Mouse (Mus musculus): ENCODE measurements around the gene Pik3r2. TPM values are rescaled to one million over a fixed set of nuclear protein-coding genes. Genes with fewer than 3 reads are reported as not detected.
"Not testable (repeated sequence)": the region's sequence is repeated elsewhere in the genome, so short reads cannot be mapped to it uniquely, and the experiment has no call there.

The Pik3r2 gene
- polyA plus RNA-seq (2015; fragmentation: Nextera tagmentation; extraction: Ambion mirVana): 88.9 and 93.7 TPM in 2 replicates

DNA sequence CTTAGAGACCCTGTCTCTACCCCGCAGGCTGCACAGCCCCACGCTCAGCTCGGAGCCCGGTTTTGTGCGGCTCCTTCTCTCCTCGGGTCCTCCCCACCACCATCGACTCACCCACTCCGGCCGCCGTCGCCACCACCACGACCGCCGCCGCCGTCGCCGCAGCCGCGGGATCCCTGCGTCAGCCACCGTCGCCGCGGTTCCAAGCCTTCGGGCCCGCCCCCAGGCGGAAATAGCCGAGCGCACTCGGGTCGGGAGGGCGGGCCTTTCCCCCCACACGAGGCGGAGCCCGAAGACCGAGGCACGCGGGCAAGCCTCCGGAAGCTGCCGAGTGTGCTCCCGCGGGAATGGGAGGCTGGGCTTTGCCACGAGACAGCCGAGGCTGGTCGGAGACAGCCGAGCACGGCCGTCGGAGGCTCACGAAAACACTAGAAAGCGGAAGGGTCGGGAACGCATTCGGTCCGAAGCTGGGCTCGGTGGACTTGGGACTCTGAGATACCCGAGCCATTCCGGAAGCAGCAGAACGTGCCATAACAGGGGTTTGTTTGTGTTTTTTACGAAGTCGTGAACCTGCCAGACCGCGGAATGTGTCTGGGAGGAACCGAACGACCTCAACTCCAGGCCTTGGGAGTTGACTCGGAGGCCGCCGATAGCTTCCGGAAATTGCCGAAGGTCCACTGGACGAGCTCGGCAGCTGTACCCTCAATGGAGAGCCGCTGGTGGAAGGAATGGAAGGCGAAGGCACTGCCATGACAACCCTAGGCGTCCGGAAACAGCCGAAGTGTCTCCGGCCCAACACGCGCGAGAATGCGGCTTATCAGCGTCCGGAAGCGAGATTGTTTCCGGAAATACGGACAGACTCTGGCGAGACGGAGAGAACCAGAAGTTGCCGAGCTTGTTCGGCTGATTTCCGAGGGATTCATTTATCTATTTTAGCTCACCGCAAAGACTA lies at the start of gene Pik3r2:
Pik3r2 (minus strand) TSS at position 218 of the 949 bp plus-strand sequence.
- Histone ChIP-seq H3K36me3 (peaks cover 66% of the 10 kb centered on the region), H3K27ac (replicated peaks) (peak within 1 kb of the TSS; percentile 97), H3K4me3 (peak within 1 kb of the TSS; percentile 85), H3K4me2 (peak within 1 kb of the TSS; percentile 93), H3K4me1 (replicated peaks) (peaks cover 49% of the 10 kb centered on the region), H3K9ac (peak within 1 kb of the TSS; percentile 94), H3K27me3 (no peaks in the 10 kb centered on the region), H3K9me3 (no peaks in the 10 kb centered on the region)
- WGBS: under 1% methylated on average over 94 of the region's 94 CpGs
- ATAC-seq (ENCODE audit: low read depth): peak; percentile 93

DNA sequence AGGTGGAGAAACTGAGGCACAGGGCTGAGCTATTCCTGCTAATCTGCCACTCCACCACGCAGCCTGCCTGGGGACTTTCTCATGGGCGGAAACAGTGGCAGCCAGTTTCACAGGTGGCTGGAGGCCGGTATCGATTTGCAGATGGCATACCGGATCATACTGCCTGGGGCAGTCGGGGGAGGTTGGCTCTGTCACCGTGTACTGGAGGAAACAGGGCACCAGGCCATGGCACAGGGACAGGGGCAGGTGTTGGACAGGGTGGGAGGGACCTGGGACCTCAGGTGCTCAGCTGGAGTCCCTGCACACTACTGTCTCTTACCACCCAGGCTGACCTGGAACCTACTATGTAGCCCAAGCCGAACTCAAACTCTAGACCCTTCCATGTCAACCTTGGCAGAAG lies 49.3 kb upstream of the Pik3r2 start:
- H3K4me2 ChIP-seq: no peak overlapping the region
- no peak overlapping the region for H3K9ac ChIP-seq
- H3K9me3 ChIP-seq: no peaks in the 10 kb centered on the region
- no peak for ATAC-seq (ENCODE audit: low read depth)
- no peak overlapping the region for H3K4me3 ChIP-seq
- no peak overlapping the region for H3K27ac ChIP-seq (replicated peaks)
- H3K27me3 ChIP-seq: peaks cover 6% of the 10 kb centered on the region
- no peaks in the 10 kb centered on the region for H3K36me3 ChIP-seq
- 83% methylated on average over 8 of the region's 8 CpGs for WGBS
- no peaks in the 10 kb centered on the region for H3K4me1 ChIP-seq (replicated peaks)

DNA sequence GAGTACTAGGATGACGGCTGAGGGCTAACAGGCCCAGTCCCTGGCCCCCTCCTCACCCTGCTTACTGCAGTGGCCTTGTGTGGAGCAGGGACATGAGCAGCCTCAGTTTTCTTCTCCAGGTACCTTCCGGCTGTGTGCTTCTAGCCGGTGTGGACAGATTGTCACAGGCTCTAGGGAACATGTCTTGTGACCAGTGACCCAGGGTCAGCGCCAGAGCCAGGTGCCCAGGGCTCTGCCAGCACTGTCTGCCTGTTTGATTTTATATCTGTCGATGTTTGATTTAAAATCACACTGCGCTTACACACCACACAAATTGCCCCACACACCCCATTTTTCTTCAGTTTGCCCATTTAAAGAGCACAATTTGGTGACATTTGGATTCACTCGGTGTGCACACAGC lies 47.3 kb upstream of the Pik3r2 start:
- Histone ChIP-seq H3K4me3 (no peak overlapping the region), H3K9ac (no peak overlapping the region), H3K27ac (replicated peaks) (no peak overlapping the region), H3K4me2 (no peak overlapping the region), H3K9me3 (no peaks in the 10 kb centered on the region), H3K27me3 (peaks cover 24% of the 10 kb centered on the region), H3K36me3 (no peaks in the 10 kb centered on the region), H3K4me1 (replicated peaks) (0 out of 2 replicates have a peak, but pooled peaks cover 2% of the 10 kb centered on the region)
- no peak for ATAC-seq (ENCODE audit: low read depth)
- 86% methylated on average over 7 of the region's 7 CpGs for WGBS

DNA sequence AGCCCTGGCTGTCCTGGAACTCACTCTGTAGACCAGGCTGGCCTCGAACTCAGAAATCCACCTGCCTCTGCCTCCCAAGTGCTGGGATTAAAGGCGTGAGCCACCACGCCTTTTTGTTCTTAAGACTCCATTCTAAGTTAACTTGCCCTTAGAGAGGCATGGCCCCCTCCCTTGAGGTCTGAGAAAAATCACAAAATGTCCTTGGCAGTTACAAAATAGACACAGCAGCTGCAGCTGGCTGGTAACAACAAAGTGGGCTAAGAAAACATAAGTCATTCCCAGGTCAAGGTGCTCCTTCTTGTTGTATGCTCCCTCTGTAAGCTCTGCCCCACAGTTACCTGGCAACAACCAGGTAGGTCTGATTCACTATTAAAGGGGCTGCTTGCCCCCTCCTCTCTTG lies 46.1 kb upstream of the Pik3r2 start:
- WGBS: 85% methylated on average over 3 of the region's 3 CpGs
- H3K27me3 ChIP-seq: peaks cover 28% of the 10 kb centered on the region
- not testable (repeated sequence) for H3K4me2 ChIP-seq; H3K4me3 ChIP-seq; H3K4me1 ChIP-seq (replicated peaks); H3K27ac ChIP-seq (replicated peaks); H3K9ac ChIP-seq; ATAC-seq (ENCODE audit: low read depth); H3K9me3 ChIP-seq; H3K36me3 ChIP-seq

DNA sequence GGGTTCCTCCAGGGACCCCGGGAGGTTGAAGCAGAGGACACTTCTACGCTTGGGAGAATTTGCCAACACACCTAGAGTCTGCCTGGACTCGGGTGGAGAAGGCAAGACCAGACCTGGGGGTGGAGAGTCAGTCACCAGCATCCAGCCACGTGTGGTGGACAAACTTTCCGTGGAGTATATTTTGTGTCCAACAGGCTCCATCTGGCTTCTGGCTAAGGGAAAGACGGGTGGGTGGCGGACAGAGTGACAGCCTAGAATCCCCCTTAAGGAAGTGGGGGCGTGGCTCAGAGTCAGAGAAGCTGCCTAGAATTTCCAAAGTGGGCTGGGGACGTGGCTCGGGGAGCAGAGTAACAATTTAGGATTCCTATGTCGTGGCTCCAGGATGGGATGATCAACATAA lies 45.5 kb upstream of the Pik3r2 start:
- Histone ChIP-seq H3K36me3 (no peaks in the 10 kb centered on the region), H3K4me1 (replicated peaks) (0 out of 2 replicates have a peak, but pooled peaks cover 4% of the 10 kb centered on the region), H3K27me3 (peaks cover 35% of the 10 kb centered on the region), H3K9me3 (peaks cover 4% of the 10 kb centered on the region), H3K4me3 (no peak overlapping the region), H3K9ac (no peak overlapping the region), H3K27ac (replicated peaks) (no peak overlapping the region), H3K4me2 (no peak overlapping the region)
- no peak for ATAC-seq (ENCODE audit: low read depth)
- 48% methylated on average over 11 of the region's 11 CpGs for WGBS

DNA sequence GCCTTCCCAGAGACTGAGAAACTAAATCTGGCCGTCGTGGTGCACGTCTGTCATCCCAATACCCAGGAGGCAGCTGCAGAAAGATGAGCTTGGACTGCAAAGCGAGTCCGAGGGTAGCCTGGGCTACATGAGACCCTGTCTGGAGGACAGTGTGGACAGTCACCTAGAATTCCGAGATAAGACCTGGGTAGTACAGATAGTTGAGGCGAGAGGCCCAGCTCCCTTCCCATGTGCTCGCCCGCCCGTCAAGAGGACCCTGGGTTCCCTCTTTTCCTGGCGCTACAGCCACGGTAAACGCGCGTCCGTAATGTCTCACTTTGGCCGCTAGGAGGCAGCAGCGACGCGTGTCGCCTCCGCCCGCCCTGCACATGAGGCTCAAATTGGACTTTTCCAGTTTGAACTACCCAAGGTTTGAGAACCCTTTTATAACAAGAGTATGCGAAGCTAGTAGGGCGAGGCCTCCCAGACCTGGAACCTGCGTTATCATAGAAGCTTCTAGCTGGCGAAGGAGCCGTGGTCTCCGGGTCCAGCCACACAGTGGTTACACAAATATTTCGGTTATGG lies 45.0 kb upstream of the Pik3r2 start:
- Histone ChIP-seq H3K4me2 (no peak overlapping the region), H3K4me3 (no peak overlapping the region), H3K4me1 (replicated peaks) (0 out of 2 replicates have a peak, but pooled peaks cover 9% of the 10 kb centered on the region), H3K9me3 (peaks cover 4% of the 10 kb centered on the region), H3K36me3 (no peaks in the 10 kb centered on the region), H3K27ac (replicated peaks) (no peak overlapping the region), H3K27me3 (peaks cover 40% of the 10 kb centered on the region), H3K9ac (no peak overlapping the region)
- WGBS: 16% methylated on average over 30 of the region's 30 CpGs
- no peak for ATAC-seq (ENCODE audit: low read depth)

DNA sequence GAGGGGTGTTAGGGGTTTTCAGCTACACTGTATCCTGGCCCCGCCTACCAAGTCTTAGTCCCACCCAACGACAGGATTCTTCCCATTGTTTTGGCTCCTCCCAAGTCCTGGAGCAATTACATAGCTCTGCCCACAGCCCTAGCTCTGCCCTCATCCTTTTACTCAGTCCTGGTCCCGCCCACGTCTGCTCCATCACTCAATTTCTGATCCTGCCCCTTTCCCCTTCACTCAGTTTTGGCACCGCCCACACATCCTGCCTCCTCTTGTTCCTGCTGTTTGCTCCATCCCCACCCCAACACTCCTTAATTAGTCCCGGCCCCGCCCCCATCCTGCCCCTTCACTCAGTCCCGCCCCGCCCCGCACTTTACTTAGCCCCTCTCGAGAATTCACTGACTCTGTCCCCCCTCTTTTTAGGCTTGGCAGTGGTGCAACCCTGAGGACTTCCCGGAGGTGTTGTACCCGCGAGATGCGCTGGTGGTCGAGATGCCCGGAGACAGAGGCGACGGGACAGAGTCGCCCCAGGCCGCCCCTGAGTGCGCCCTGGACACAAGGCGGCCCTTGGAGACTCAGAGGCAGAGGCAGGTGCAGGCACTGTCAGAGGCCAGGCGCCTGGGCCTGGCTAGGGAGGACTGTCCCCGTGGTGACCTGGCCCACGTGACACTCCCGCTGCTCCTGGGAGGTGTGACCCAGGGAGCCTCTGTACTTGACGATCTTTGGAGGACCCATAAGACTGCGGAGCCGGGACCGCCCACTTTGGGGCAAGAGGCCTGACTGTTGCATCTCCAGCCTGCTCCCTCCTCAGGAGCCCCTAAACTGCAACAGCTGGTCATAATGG lies 43.8 kb upstream of the Pik3r2 start:
- Histone ChIP-seq H3K4me3 (no peak overlapping the region), H3K9me3 (peaks cover 4% of the 10 kb centered on the region), H3K36me3 (no peaks in the 10 kb centered on the region), H3K9ac (no peak overlapping the region), H3K27me3 (peaks cover 51% of the 10 kb centered on the region), H3K4me1 (replicated peaks) (0 out of 2 replicates have a peak, but pooled peaks cover 9% of the 10 kb centered on the region), H3K27ac (replicated peaks) (no peak overlapping the region), H3K4me2 (peak overlapping the region; percentile 21; the same call in 1 of the 2 replicates)
- WGBS: 2% methylated on average over 31 of the region's 31 CpGs
- ATAC-seq (ENCODE audit: low read depth): peak; percentile 33

DNA sequence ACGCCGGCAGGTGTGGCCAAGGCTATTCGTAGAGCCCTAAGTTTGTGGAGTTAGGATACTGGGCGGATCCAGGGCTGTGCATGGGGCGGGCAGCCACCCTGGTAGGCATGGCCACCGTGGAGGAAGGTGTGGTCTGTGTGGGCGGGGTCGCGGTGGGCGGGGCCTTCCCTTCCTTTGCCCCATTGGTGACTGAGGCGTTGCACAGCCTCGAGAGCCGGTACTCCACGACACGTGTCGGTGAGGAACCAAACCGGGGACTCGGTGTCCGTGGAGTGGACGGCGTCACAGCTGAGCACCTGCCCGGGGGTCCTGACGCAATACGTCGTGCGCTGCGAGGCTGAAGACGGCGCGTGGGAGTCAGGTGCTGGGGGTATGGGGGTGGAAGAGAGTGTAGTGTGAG lies 40.2 kb upstream of the Pik3r2 start:
- Histone ChIP-seq H3K4me1 (replicated peaks) (0 out of 2 replicates have a peak, but pooled peaks cover 9% of the 10 kb centered on the region), H3K4me2 (peak overlapping the region; percentile 40), H3K9ac (peak overlapping the region; percentile 38; the same call in 1 of the 2 replicates), H3K4me3 (peak overlapping the region; percentile 9), H3K9me3 (peaks cover 4% of the 10 kb centered on the region), H3K27me3 (peaks cover 76% of the 10 kb centered on the region), H3K36me3 (no peaks in the 10 kb centered on the region), H3K27ac (replicated peaks) (no peak overlapping the region)
- no peak for ATAC-seq (ENCODE audit: low read depth)
- WGBS: 9% methylated on average over 30 of the region's 30 CpGs

DNA sequence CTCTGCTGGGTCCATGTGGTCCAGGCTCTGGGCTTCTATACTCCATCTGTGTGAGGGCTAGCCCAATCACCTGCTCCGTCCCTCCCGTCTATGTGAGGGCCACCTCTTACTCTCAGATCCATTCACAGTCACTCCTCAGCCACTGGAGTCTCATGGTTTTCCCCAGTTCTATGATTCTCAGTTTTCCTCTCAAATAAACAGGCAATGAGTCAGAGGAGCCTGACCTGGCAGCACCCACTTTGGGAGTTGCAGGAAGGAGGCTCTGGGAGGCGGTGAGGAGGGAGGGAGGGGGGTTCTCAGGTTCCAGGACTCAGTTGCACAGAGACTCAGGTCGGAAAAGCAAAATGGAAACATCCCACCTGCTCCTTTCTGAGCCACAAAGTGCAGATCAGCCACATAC lies 36.4 kb upstream of the Pik3r2 start:
- 54% methylated on average over 4 of the region's 4 CpGs for WGBS
- peaks cover 55% of the 10 kb centered on the region for H3K27me3 ChIP-seq
- no peak for ATAC-seq (ENCODE audit: low read depth)
- H3K27ac ChIP-seq (replicated peaks): no peak overlapping the region
- H3K36me3 ChIP-seq: no peaks in the 10 kb centered on the region
- no peak overlapping the region for H3K9ac ChIP-seq
- no peak overlapping the region for H3K4me2 ChIP-seq
- no peak overlapping the region for H3K4me3 ChIP-seq
- H3K4me1 ChIP-seq (replicated peaks): 0 out of 2 replicates have a peak, but pooled peaks cover 7% of the 10 kb centered on the region
- H3K9me3 ChIP-seq: no peaks in the 10 kb centered on the region

DNA sequence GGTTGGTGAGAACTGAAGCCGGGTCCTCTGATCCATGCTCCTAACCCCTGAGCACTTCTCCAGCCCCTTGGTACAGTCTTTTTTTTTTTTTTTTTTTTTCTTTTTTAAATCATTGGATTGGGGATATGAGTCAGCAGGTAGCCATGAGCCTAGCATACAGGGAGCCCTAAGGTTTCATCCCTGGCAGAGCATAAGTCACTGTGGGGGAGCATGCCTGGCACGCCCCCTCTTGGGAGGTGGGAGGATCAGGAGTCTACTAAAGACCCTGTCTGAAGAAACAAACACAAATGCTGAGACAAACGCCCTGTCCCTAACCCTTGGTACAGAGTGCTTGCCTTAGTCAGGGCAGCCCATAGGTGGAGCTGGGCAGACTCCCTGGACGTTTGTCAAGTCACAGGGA lies 35.5 kb upstream of the Pik3r2 start:
- 0 out of 2 replicates have a peak, but pooled peaks cover 6% of the 10 kb centered on the region for H3K4me1 ChIP-seq (replicated peaks)
- H3K27ac ChIP-seq (replicated peaks): no peak overlapping the region
- H3K4me2 ChIP-seq: no peak overlapping the region
- ATAC-seq (ENCODE audit: low read depth): no peak
- H3K9me3 ChIP-seq: no peaks in the 10 kb centered on the region
- WGBS: 35% methylated on average over 4 of the region's 4 CpGs
- H3K27me3 ChIP-seq: peaks cover 51% of the 10 kb centered on the region
- no peaks in the 10 kb centered on the region for H3K36me3 ChIP-seq
- H3K4me3 ChIP-seq: no peak overlapping the region
- no peak overlapping the region for H3K9ac ChIP-seq

DNA sequence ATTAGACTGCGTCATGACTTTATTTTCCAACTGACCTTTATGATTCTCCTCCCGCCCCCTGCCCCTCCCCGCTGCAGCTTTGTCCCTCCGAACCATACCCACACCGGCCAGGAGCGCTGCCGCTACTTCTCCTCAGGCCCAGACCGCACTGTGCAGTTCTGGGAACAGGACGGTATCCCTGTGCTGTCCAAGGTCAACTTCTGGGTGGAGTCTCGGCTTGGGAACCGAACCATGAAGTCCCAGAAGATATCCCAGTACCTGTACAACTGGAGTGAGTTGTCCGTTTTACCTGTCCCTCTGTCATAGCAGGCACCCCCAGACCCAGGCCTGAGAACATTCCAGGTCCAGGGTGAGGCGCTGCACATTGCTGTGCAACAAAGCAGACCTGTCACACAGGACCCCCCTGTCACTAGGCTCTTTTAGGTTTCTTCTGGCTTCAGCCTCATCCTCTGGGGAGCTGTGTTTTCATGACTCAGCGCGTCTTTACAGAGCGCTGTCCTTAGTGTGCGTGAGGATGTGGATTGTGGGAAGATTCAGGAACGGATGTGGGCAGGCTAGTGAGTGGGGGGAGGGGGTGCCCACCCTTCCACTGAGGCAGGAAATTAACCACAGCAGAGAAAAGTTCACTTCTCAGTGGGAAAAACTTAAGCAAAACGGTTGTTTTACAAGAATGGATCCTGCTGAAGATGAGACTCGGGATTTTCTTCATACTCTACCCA lies 34.6 kb upstream of the Pik3r2 start:
- ATAC-seq (ENCODE audit: low read depth): no peak
- Histone ChIP-seq H3K27me3 (peaks cover 49% of the 10 kb centered on the region), H3K4me3 (no peak overlapping the region), H3K27ac (replicated peaks) (no peak overlapping the region), H3K9ac (no peak overlapping the region), H3K9me3 (no peaks in the 10 kb centered on the region), H3K36me3 (no peaks in the 10 kb centered on the region), H3K4me1 (replicated peaks) (no peaks in the 10 kb centered on the region), H3K4me2 (no peak overlapping the region)
- 74% methylated on average over 20 of the region's 20 CpGs for WGBS
